Mouse (Mus musculus) ES-Bruce4 (cell line): ENCODE results near the gene Prkaa1. TPM values are rescaled to one million over a fixed set of nuclear protein-coding genes. Genes with fewer than 3 reads are reported as not detected.

Experiments
- H3K27ac ChIP-seq: 2 replicates; pipeline ENCODE4 v1.5.1; 2012; ENCODE audit warnings: low read length, inconsistent platforms; ENCODE audit not compliant: insufficient read depth
- H3K27me3 ChIP-seq: 2 replicates; pipeline ENCODE4 v1.6.1; 2012; ENCODE audit warnings: mild to moderate bottlenecking, low read length, inconsistent platforms; ENCODE audit not compliant: control insufficient read depth, poor library complexity, insufficient read depth, severe bottlenecking
- H3K36me3 ChIP-seq: 2 replicates; pipeline ENCODE4 v1.6.1; 2012; ENCODE audit warnings: inconsistent platforms, mild to moderate bottlenecking, low read length, moderate library complexity; ENCODE audit not compliant: control insufficient read depth, poor library complexity, insufficient read depth, severe bottlenecking
- H3K4me1 ChIP-seq: one replicate; pipeline ENCODE4 v1.8.1; 2011; ENCODE audit warnings: low read length; ENCODE audit not compliant: control insufficient read depth, insufficient read depth
- H3K4me3 ChIP-seq: 2 replicates; pipeline ENCODE4 v1.5.1; 2011; ENCODE audit warnings: low read depth, mild to moderate bottlenecking, low read length
- H3K9ac ChIP-seq: 2 replicates; pipeline ENCODE4 v1.6.1; 2012; ENCODE audit warnings: low read depth, mild to moderate bottlenecking, inconsistent platforms; ENCODE audit not compliant: poor library complexity, severe bottlenecking
- H3K9me3 ChIP-seq: replicated peaks from 2 replicates; pipeline ENCODE4 v1.6.1; 2012; ENCODE audit warnings: mild to moderate bottlenecking, low read length, inconsistent platforms; ENCODE audit not compliant: control insufficient read depth, poor library complexity, insufficient read depth, severe bottlenecking
- CTCF ChIP-seq: IDR thresholded peaks from one replicate; pipeline ENCODE4 v1.8.1; 2011; ENCODE audit warnings: low read depth, low read length
- EP300 ChIP-seq: IDR thresholded peaks from 2 replicates; pipeline ENCODE4 v1.6.1; 2011; ENCODE audit warnings: low read depth, low read length; ENCODE audit not compliant: insufficient read depth
- POLR2A ChIP-seq: IDR thresholded peaks from one replicate; pipeline ENCODE4 v1.8.1; 2011; ENCODE audit warnings: low read length; ENCODE audit not compliant: insufficient read depth
- polyA plus RNA-seq: library from polyadenylated mRNA; stranded (reverse); fragments of >200 nt; gene quantifications from 2 replicates; pipeline ENCODE4 v1.2.4, GENCODE M21; 2011; ENCODE audit warnings: low read depth; ENCODE audit not compliant: missing spikeins, insufficient read depth, insufficient read length

Prkaa1 gene
- polyA plus RNA-seq, 1 experiment, result 26.0 TPM

- no peaks in the 10 kb centered on the region for H3K4me1 ChIP-seq
- H3K27me3 ChIP-seq, result no peaks in the 10 kb centered on the region
- no peak for TF ChIP-seq CTCF
- TF ChIP-seq POLR2A, result no peak
- no peak for TF ChIP-seq EP300
- peak within 1 kb of the TSS; percentile 69 for H3K9ac ChIP-seq
- H3K27ac ChIP-seq, result no peak within 1 kb of the TSS
- H3K4me3 ChIP-seq, result no peak within 1 kb of the TSS
- no peaks in the 10 kb centered on the region for H3K9me3 ChIP-seq
- no peaks in the 10 kb centered on the region for H3K36me3 ChIP-seq
These were observed 35.7 kb upstream of the Prkaa1 start, which contains the start of gene Card6 for GRCm38 (mm10) chr15:5107686-5108654. Gene Card6 (minus strand): TSS chr15:5108539.

DNA sequence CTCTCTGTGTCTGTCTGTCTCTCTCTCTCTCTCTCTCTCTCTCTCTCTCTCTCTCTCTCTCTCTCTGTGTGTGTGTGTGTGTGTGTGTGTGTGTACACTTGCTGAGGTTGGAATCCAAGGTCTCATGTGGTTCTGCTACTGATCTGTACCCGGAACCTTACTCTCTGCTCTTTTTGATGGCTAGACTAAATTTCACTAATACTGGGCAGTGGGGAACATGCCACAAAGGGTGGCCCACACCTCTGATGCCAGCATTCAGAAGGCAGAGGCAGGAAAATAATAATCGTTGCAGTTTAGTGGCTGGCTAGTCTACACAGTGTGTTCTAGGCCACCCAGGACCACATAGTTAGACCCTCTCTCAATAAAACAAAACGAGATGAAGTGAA is 35.0 kb upstream of the Prkaa1 start:
- Histone ChIP-seq H3K36me3 (no peaks in the 10 kb centered on the region), H3K27me3 (no peaks in the 10 kb centered on the region), H3K4me3 (no peak overlapping the region), H3K27ac (no peak overlapping the region), H3K4me1 (no peaks in the 10 kb centered on the region), H3K9ac (no peak overlapping the region; the same call in 1 of the 2 replicates), H3K9me3 (no peaks in the 10 kb centered on the region)
- TF ChIP-seq CTCF, result no peak
- no peak for TF ChIP-seq EP300
- TF ChIP-seq POLR2A, result no peak

DNA sequence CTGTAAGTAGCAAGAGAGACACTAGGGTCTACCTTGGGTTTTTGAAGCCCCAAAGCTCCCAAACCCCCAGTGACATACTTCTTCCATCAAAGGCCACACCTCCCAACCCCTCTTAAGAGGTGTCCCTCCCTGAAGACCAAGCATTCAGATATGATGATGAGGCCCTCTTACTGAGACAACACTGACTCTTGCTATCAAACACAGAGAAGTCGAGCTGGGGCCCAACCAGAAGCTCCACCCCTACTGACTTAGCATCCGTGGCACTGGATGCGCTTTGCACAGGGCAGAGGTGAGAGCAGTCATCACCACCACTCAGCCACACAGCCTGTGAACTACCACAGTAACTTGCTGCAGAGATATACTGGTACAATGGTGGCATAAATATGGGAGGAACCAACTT is 31.0 kb upstream of the Prkaa1 start:
- no peak overlapping the region for H3K9ac ChIP-seq
- no peaks in the 10 kb centered on the region for H3K9me3 ChIP-seq
- H3K4me3 ChIP-seq, result no peak overlapping the region
- H3K36me3 ChIP-seq, result peaks cover 9% of the 10 kb centered on the region
- TF ChIP-seq CTCF, result no peak
- no peak for TF ChIP-seq POLR2A
- TF ChIP-seq EP300, result no peak
- no peak overlapping the region for H3K27ac ChIP-seq
- peaks cover 2% of the 10 kb centered on the region for H3K4me1 ChIP-seq
- H3K27me3 ChIP-seq, result no peaks in the 10 kb centered on the region

- H3K9me3 ChIP-seq, result no peaks in the 10 kb centered on the region
- TF ChIP-seq EP300 (no peak), CTCF (no peak), POLR2A (no peak)
- peak overlapping the region; percentile 27; the same call in 1 of the 2 replicates for H3K4me3 ChIP-seq
- peaks cover 4% of the 10 kb centered on the region for H3K4me1 ChIP-seq
- peaks cover 35% of the 10 kb centered on the region for H3K36me3 ChIP-seq
- no peaks in the 10 kb centered on the region for H3K27me3 ChIP-seq
- peak overlapping the region; percentile 92 for H3K27ac ChIP-seq
- H3K9ac ChIP-seq, result peak overlapping the region; percentile 91
These were observed 28.5 kb upstream of the Prkaa1 start for GRCm38 (mm10) chr15:5115173-5115572.

DNA sequence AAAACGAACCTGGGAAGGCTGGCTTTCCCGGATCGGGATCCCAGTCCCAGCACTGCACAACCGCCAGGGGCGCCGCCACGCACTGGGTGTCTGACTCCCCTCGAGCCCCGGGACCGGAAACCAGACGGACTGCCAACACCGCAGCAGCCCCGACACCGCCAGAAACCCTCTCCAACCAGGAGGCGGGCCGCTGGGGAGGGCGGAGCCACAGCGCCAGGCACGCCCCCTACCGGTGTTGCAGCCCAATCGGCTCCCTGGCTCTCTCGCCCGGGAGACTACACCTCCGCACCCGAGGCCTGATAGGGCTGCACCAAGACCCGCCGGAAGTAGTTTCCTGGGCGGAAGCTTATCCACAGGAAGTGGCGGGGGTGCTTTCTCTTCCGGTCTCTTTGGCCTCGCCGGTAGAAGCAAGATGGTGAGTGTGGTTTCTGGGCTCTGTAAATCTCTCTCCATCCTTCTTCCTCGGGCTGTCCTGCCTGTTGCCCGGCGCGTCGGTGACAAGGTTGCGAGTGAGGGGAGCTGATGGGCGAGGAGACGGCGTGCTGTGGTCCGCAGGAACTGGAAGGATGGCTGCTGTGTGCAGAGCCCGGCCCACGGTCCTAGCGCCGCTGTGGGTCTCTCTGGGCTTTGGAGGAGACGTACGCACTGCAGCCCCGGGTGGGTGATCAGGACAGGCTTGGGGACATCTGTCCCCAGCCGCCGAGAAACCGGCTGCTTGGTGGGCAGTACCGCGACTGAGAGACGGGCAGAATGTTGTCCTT is 27.2 kb upstream of the Prkaa1 start, which contains the start of gene Rpl37:
Rpl37 (plus strand) TSS at position 376 of the 761 bp plus-strand sequence.
- Histone ChIP-seq H3K36me3 (peaks cover 47% of the 10 kb centered on the region), H3K4me1 (peaks cover 4% of the 10 kb centered on the region), H3K27ac (peak within 1 kb of the TSS; percentile 92), H3K9ac (peak within 1 kb of the TSS; percentile 91), H3K27me3 (no peaks in the 10 kb centered on the region), H3K9me3 (no peaks in the 10 kb centered on the region), H3K4me3 (peak within 1 kb of the TSS; percentile 100)
- TF ChIP-seq EP300, result no peak; the same call in 1 of the 2 replicates
- TF ChIP-seq CTCF, result peak; percentile 39
- peak; percentile 82 for TF ChIP-seq POLR2A
